Mouse (Mus musculus): Measurements from ENCODE around the gene Rnh1.

- TF ChIP-seq GATA1 (IDR thresholded peaks at IDR 0.05; ENCODE audit: borderline replicate concordance, low read length) (no peak), FLI1 (IDR thresholded peaks at IDR 0.05; ENCODE audit: low read length) (no peak)
Measured at GRCm38 (mm10) chr7:141123517-141123856, 49.2 kb downstream of the Rnh1 start.

Data from megakaryocyte, embryonic 14.5 days (primary cell).